Mouse (Mus musculus): Measurements from ENCODE around the gene BC037034. TPM values are rescaled to one million over a fixed set of nuclear protein-coding genes. Genes with fewer than 3 reads are reported as not detected.
"Not testable (repeated sequence)": the region's sequence is repeated elsewhere in the genome, so short reads cannot be mapped to it uniquely, and the experiment has no call there.

The BC037034 gene
- total RNA-seq, 2 experiments from 2014 or later = 2.2 to 3.3 TPM

DNA sequence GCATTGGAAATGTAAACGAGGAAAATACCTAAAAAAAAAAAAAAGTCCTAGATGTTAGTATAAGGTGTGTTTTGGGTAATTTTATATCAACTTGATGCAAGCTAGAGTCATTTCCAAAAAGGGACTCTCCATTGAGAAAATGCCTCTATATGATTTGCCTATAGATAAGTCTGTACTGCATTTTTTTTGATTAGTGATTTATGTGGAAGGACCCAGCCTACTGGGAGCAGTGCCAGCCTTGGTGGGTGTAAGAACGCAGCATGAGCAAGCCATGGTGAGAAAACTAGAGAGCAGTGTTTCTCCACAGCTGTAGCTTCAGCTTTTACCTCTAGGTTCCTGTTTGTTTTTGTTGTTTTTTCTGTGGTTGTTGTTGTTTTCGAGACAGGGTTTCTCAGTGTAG lies 40.5 kb downstream of the BC037034 start:
- no peak for DNase-seq
- intact Hi-C loops (cut with DNase I) = no loop called here

- peak; percentile 69 to 76 for DNase-seq
- intact Hi-C loops (cut with DNase I) = no loop called here
Observed at GRCm38 (mm10) chr5:138222111-138222510, 41.7 kb downstream of the BC037034 start.

- intact Hi-C loops (cut with DNase I) = no loop called here
- DNase-seq = no peak
Observed at GRCm38 (mm10) chr5:138219864-138220263, 44.0 kb downstream of the BC037034 start.

DNA sequence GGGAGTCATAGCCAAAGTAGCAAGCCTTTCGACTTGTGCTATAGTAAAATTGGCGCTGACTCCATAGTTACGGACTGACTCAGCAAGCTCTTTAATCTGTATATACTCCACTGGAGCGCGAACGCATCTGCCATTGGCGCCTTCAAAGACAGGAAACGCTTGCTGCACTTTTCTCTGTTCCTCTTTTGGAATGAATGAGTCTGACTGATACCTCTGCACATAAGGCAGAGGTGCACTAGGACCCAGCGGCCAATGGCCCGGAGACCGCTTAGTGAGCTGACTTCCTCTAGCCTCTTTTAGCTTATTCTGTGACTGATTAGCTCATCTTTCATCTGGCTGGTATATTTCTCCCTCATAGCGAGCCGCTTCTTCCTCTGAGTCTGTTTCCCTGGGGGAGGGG lies 47.2 kb downstream of the BC037034 start:
- intact Hi-C loops (cut with DNase I) = not testable (repeated sequence)

More for the DNA sequence above, 47.2 kb downstream of the BC037034 start:
- not testable (repeated sequence) for DNase-seq

Other genes starting within 250 kb of the BC037034 start
- not detected for gene Smok3a, start 242.8 kb downstream of the BC037034 start, total RNA-seq (2021)
- gene Smok3b, start 242.6 kb downstream of the BC037034 start, total RNA-seq (2021) = not detected
- gene Smok3c, start 210.8 kb downstream of the BC037034 start, total RNA-seq (2021) = not detected
- 10 to 100 TPM in 1 of 2 experiments, 1 to 10 TPM in 1; 7.0 to 10.2 TPM for gene Zkscan1, start 178.9 kb downstream of the BC037034 start, total RNA-seq (2021)
- gene Zscan21, start 147.1 kb downstream of the BC037034 start, total RNA-seq (2021) = 10 to 100 TPM; 10.1 to 12.8 TPM
- 1 to 10 TPM; 2.5 to 5.4 TPM for gene Zfp113, start 108.3 kb downstream of the BC037034 start, total RNA-seq (2021)
- gene Cops6, start 103.0 kb downstream of the BC037034 start, total RNA-seq (2021) = 10 to 100 TPM; 92.5 to 95.9 TPM
- gene Ap4m1, start 92.0 kb downstream of the BC037034 start, total RNA-seq (2021) = 1 to 10 TPM; 6.9 to 8.3 TPM
- gene Mcm7, start 91.6 kb downstream of the BC037034 start, total RNA-seq (2021) = 1 to 10 TPM; 7.6 to 8.7 TPM
- 10 to 100 TPM; 27.2 to 29.1 TPM for gene Taf6, start 76.6 kb downstream of the BC037034 start, total RNA-seq (2021)
- 1 to 10 TPM; 3.7 to 3.8 TPM for gene Cnpy4, start 76.5 kb downstream of the BC037034 start, total RNA-seq (2021)
- gene Mblac1, start 69.7 kb downstream of the BC037034 start, total RNA-seq (2021) = 1 to 10 TPM; 1.4 to 1.6 TPM
- gene Nxpe5, start 38.1 kb downstream of the BC037034 start, total RNA-seq (2021) = under 1 TPM; 0.10 to 0.35 TPM
- gene Lamtor4, start 8.6 kb downstream of the BC037034 start, total RNA-seq (2021) = 10 to 100 TPM; 45.2 to 49.9 TPM
- under 1 TPM; 0.12 to 0.18 TPM for gene Gal3st4, start 8.8 kb upstream of the BC037034 start, total RNA-seq (2021)
- gene Gm43720, start 15.9 kb upstream of the BC037034 start, total RNA-seq (2021) = not detected
- not detected for gene Gpc2, start 16.0 kb upstream of the BC037034 start, total RNA-seq (2021)
- gene Stag3, start 16.2 kb upstream of the BC037034 start, total RNA-seq (2021) = not detected
- not detected for gene Pvrig, start 77.9 kb upstream of the BC037034 start, total RNA-seq (2021)
- gene Zfp157, start 177.4 kb upstream of the BC037034 start, total RNA-seq (2021) = 1 to 10 TPM; 2.0 to 2.1 TPM

Data from gastrocnemius, postnatal 36 days (tissue).